Mouse (Mus musculus): ENCODE measurements around the gene Olfr149. TPM values are rescaled to one million over a fixed set of nuclear protein-coding genes. Genes with fewer than 3 reads are reported as not detected.
"Not testable (repeated sequence)": the region's sequence is repeated elsewhere in the genome, so short reads cannot be mapped to it uniquely, and the experiment has no call there.

Olfr149 gene
- not detected in 2 replicates for polyA plus RNA-seq (2015; fragmentation: Nextera tagmentation; extraction: Ambion mirVana)

GRCm38 (mm10) chr9:39707017-39707416, at the start of gene Olfr149:
Gene Olfr149 (minus strand): TSS chr9:39707117.
- DNase-seq (ENCODE audit: low spot score) = no peak

- no peak for DNase-seq (ENCODE audit: low spot score)
Measured at GRCm38 (mm10) chr9:39746428-39746827, 39.5 kb upstream of the Olfr149 start.

- DNase-seq (ENCODE audit: low spot score) = no peak
Measured at GRCm38 (mm10) chr9:39745949-39746348, 39.0 kb upstream of the Olfr149 start, which contains the start of gene Olfr967. Gene Olfr967 (plus strand): TSS chr9:39746249.

- no peak for DNase-seq (ENCODE audit: low spot score)
Measured at GRCm38 (mm10) chr9:39740741-39741140, 33.8 kb upstream of the Olfr149 start.

GRCm38 (mm10) chr9:39730678-39731077, 23.8 kb upstream of the Olfr149 start, which contains the start of gene Olfr150:
Gene Olfr150 (plus strand): TSS chr9:39730978.
- no peak for DNase-seq (ENCODE audit: low spot score)

GRCm38 (mm10) chr9:39711053-39711452, 4.1 kb upstream of the Olfr149 start, which contains the start of gene Olfr965:
Gene Olfr965 (plus strand): TSS chr9:39711353.
- no peak for DNase-seq (ENCODE audit: low spot score)

GRCm38 (mm10) chr9:39708958-39709357, 2.0 kb upstream of the Olfr149 start:
- no peak for DNase-seq (ENCODE audit: low spot score)

- DNase-seq (ENCODE audit: low spot score) = not testable (repeated sequence)
Measured at GRCm38 (mm10) chr9:39701123-39701522, 5.8 kb downstream of the Olfr149 start.

- DNase-seq (ENCODE audit: low spot score) = no peak
Measured at GRCm38 (mm10) chr9:39679280-39679679, 27.6 kb downstream of the Olfr149 start.

- no peak for DNase-seq (ENCODE audit: low spot score)
Measured at GRCm38 (mm10) chr9:39678557-39678956, 28.4 kb downstream of the Olfr149 start.

- DNase-seq (ENCODE audit: low spot score) = no peak
Measured at GRCm38 (mm10) chr9:39674820-39675219, 32.1 kb downstream of the Olfr149 start.

GRCm38 (mm10) chr9:39669723-39670122, 37.2 kb downstream of the Olfr149 start:
- DNase-seq (ENCODE audit: low spot score) = no peak

- DNase-seq (ENCODE audit: low spot score) = no peak
Measured at GRCm38 (mm10) chr9:39666905-39667304, 40.0 kb downstream of the Olfr149 start, which contains the start of gene Olfr963. Gene Olfr963 (plus strand): TSS chr9:39667205.

- no peak for DNase-seq (ENCODE audit: low spot score)
Measured at GRCm38 (mm10) chr9:39654756-39655396, 52.0 kb downstream of the Olfr149 start.

Other genes with a start within 250 kb of the Olfr149 start
- not detected in 2 replicates for gene Olfr955, start 235.2 kb downstream of the Olfr149 start, polyA plus RNA-seq (2015; fragmentation: Nextera tagmentation; extraction: Ambion mirVana)
- gene Olfr44, start 213.1 kb downstream of the Olfr149 start, polyA plus RNA-seq (2015; fragmentation: Nextera tagmentation; extraction: Ambion mirVana) = not detected in 2 replicates
- gene Olfr957, start 191.3 kb downstream of the Olfr149 start, polyA plus RNA-seq (2015; fragmentation: Nextera tagmentation; extraction: Ambion mirVana) = not detected in 2 replicates
- gene Olfr958, start 153.1 kb downstream of the Olfr149 start, polyA plus RNA-seq (2015; fragmentation: Nextera tagmentation; extraction: Ambion mirVana) = not detected in 2 replicates
- gene Olfr959, start 131.5 kb downstream of the Olfr149 start, polyA plus RNA-seq (2015; fragmentation: Nextera tagmentation; extraction: Ambion mirVana) = not detected in 2 replicates
- gene AW551984, start 102.7 kb downstream of the Olfr149 start, polyA plus RNA-seq (2015; fragmentation: Nextera tagmentation; extraction: Ambion mirVana) = 0.98 and 1.3 TPM in 2 replicates
- gene Olfr148, start 96.5 kb downstream of the Olfr149 start, polyA plus RNA-seq (2015; fragmentation: Nextera tagmentation; extraction: Ambion mirVana) = not detected in 2 replicates
- gene Olfr960, start 85.7 kb downstream of the Olfr149 start, polyA plus RNA-seq (2015; fragmentation: Nextera tagmentation; extraction: Ambion mirVana) = not detected in 2 replicates
- gene Olfr961, start 62.0 kb downstream of the Olfr149 start, polyA plus RNA-seq (2015; fragmentation: Nextera tagmentation; extraction: Ambion mirVana) = not detected in 2 replicates
- gene Olfr963, start 39.9 kb downstream of the Olfr149 start, polyA plus RNA-seq (2015; fragmentation: Nextera tagmentation; extraction: Ambion mirVana) = not detected in 2 replicates
- gene Olfr965, start 4.2 kb upstream of the Olfr149 start, polyA plus RNA-seq (2015; fragmentation: Nextera tagmentation; extraction: Ambion mirVana) = not detected in 2 replicates
- not detected in 2 replicates for gene Olfr150, start 23.9 kb upstream of the Olfr149 start, polyA plus RNA-seq (2015; fragmentation: Nextera tagmentation; extraction: Ambion mirVana)
- not detected in 2 replicates for gene Olfr967, start 39.1 kb upstream of the Olfr149 start, polyA plus RNA-seq (2015; fragmentation: Nextera tagmentation; extraction: Ambion mirVana)
- gene Olfr968, start 76.1 kb upstream of the Olfr149 start, polyA plus RNA-seq (2015; fragmentation: Nextera tagmentation; extraction: Ambion mirVana) = not detected in 2 replicates
- not detected in 2 replicates for gene Olfr969, start 83.8 kb upstream of the Olfr149 start, polyA plus RNA-seq (2015; fragmentation: Nextera tagmentation; extraction: Ambion mirVana)
- not detected in 2 replicates for gene Olfr970, start 101.7 kb upstream of the Olfr149 start, polyA plus RNA-seq (2015; fragmentation: Nextera tagmentation; extraction: Ambion mirVana)
- gene Olfr971, start 129.8 kb upstream of the Olfr149 start, polyA plus RNA-seq (2015; fragmentation: Nextera tagmentation; extraction: Ambion mirVana) = not detected in 2 replicates
- gene Olfr972, start 159.3 kb upstream of the Olfr149 start, polyA plus RNA-seq (2015; fragmentation: Nextera tagmentation; extraction: Ambion mirVana) = not detected in 2 replicates
- not detected in 2 replicates for gene Olfr229, start 200.2 kb upstream of the Olfr149 start, polyA plus RNA-seq (2015; fragmentation: Nextera tagmentation; extraction: Ambion mirVana)
- gene Olfr974, start 230.4 kb upstream of the Olfr149 start, polyA plus RNA-seq (2015; fragmentation: Nextera tagmentation; extraction: Ambion mirVana) = not detected in 2 replicates
- not detected in 2 replicates for gene Olfr975, start 244.9 kb upstream of the Olfr149 start, polyA plus RNA-seq (2015; fragmentation: Nextera tagmentation; extraction: Ambion mirVana)